ENCODE assay signal across 8 mouse cellular contexts in genomic region chr8:71819936-71820335, GRCm38 (mm10).
DNase-seq lines count a peak whose midpoint lies in the region; ATAC-seq lines count a peak whose summit lies in the region.
"Not testable (repeated sequence)": the region's sequence is repeated elsewhere in the genome, so short reads cannot be mapped to it uniquely, and the experiment has no call there.

No protein-coding gene starts in this region.

- not testable (repeated sequence) for H3K4me1 ChIP-seq in forebrain, embryonic 13.5 days; heart, embryonic 14.5 days (ENCODE audit: control insufficient read depth in 2 of 2, insufficient read depth in 2 of 2, low read length in 2 of 2); hindbrain, embryonic 15.5 days (replicated peaks); kidney, embryonic 16.5 days (ENCODE audit: insufficient read depth, low read length); liver, embryonic 15.5 days (replicated peaks); midbrain, embryonic 14.5 days (ENCODE audit: control insufficient read depth, insufficient read depth, low read length); neural tube, embryonic 15.5 days

- not testable (repeated sequence) for H3K9me3 ChIP-seq in forebrain, embryonic 13.5 days (replicated peaks); hindbrain, embryonic 15.5 days; kidney, embryonic 16.5 days (ENCODE audit: low read length); midbrain, embryonic 14.5 days (ENCODE audit: control insufficient read depth, low read length); neural tube, embryonic 15.5 days (replicated peaks)
- peaks cover 12% of the 10 kb centered on the region for H3K9me3 ChIP-seq in heart, embryonic 14.5 days (ENCODE audit: control insufficient read depth, low read length)
- H3K9me3 ChIP-seq in liver, embryonic 15.5 days (replicated peaks), result peaks cover 12% of the 10 kb centered on the region

- H3K9ac ChIP-seq in forebrain, embryonic 13.5 days; heart, embryonic 14.5 days (ENCODE audit: low read length); hindbrain, embryonic 15.5 days; kidney, embryonic 16.5 days (replicated peaks; ENCODE audit: low read length); liver, embryonic 15.5 days; midbrain, embryonic 14.5 days (replicated peaks; ENCODE audit: low read length); neural tube, embryonic 15.5 days (replicated peaks): not testable (repeated sequence)

- peak; percentile 55; the same call in 1 of the 2 replicates for ATAC-seq in forebrain, embryonic 13.5 days
- ATAC-seq in heart, embryonic 14.5 days (ENCODE audit: insufficient number of reproducible peaks, insufficient read depth, low FRiP score, low read depth), result peak; percentile 27; the same call in 1 of the 2 replicates
- ATAC-seq in hindbrain, embryonic 15.5 days (ENCODE audit: low FRiP score, low read depth), result peak; percentile 68; the same call in 1 of the 2 replicates
- peak; percentile 60; the same call in 1 of the 2 replicates for ATAC-seq in kidney, embryonic 16.5 days (ENCODE audit: low FRiP score, low TSS enrichment)
- ATAC-seq in liver, embryonic 15.5 days (ENCODE audit: insufficient read depth), result peak; percentile 31; the same call in 1 of the 2 replicates
- peak; percentile 46 for ATAC-seq in midbrain, embryonic 14.5 days (ENCODE audit: low FRiP score, low TSS enrichment)
- peak; percentile 66; the same call in 1 of the 2 replicates for ATAC-seq in neural tube, embryonic 15.5 days (ENCODE audit: low FRiP score)

- H3K27ac ChIP-seq in forebrain, embryonic 13.5 days; heart, embryonic 14.5 days (replicated peaks in 1 of 2; ENCODE audit: control insufficient read depth in 1 of 2, insufficient read depth in 1 of 2, low read depth in 2 of 2, low read length in 2 of 2); hindbrain, embryonic 15.5 days (replicated peaks); kidney, embryonic 16.5 days (ENCODE audit: low read length); liver, embryonic 15.5 days (replicated peaks); midbrain, embryonic 14.5 days (replicated peaks; ENCODE audit: low read depth, low read length); neural tube, embryonic 15.5 days (replicated peaks): not testable (repeated sequence)

- WGBS in forebrain, embryonic 13.5 days, result 82% methylated on average over 8 of the region's 8 CpGs
- 75% methylated on average over 8 of the region's 8 CpGs for WGBS in heart, embryonic 14.5 days
- WGBS in hindbrain, embryonic 15.5 days, result 81% methylated on average over 8 of the region's 8 CpGs
- WGBS in kidney, embryonic 16.5 days, result 86% methylated on average over 8 of the region's 8 CpGs
- 76% methylated on average over 8 of the region's 8 CpGs for WGBS in liver, embryonic 15.5 days (ENCODE audit: insufficient replicate concordance)
- WGBS in midbrain, embryonic 14.5 days, result 81% methylated on average over 8 of the region's 8 CpGs
- WGBS in neural tube, embryonic 15.5 days, result 82% methylated on average over 8 of the region's 8 CpGs

- H3K4me2 ChIP-seq in forebrain, embryonic 13.5 days; heart, embryonic 14.5 days (ENCODE audit: low read length); hindbrain, embryonic 15.5 days; kidney, embryonic 16.5 days (replicated peaks; ENCODE audit: low read depth, low read length); liver, embryonic 15.5 days; midbrain, embryonic 14.5 days (ENCODE audit: low read length); neural tube, embryonic 15.5 days: not testable (repeated sequence)

- not testable (repeated sequence) for H3K4me3 ChIP-seq in forebrain, embryonic 13.5 days; heart, embryonic 14.5 days (ENCODE audit: control insufficient read depth in 1 of 2, insufficient read depth in 1 of 2, low read depth in 1 of 2, low read length in 2 of 2); hindbrain, embryonic 15.5 days; kidney, embryonic 16.5 days (ENCODE audit: low read length); liver, embryonic 15.5 days (replicated peaks); midbrain, embryonic 14.5 days (replicated peaks; ENCODE audit: low read depth, low read length); neural tube, embryonic 15.5 days (replicated peaks)

- not testable (repeated sequence) for H3K27me3 ChIP-seq in forebrain, embryonic 13.5 days; heart, embryonic 14.5 days (ENCODE audit: control insufficient read depth, insufficient read depth, low read length); hindbrain, embryonic 15.5 days; kidney, embryonic 16.5 days (ENCODE audit: insufficient read depth, low read length); liver, embryonic 15.5 days; midbrain, embryonic 14.5 days (ENCODE audit: control insufficient read depth, insufficient read depth, low read length); neural tube, embryonic 15.5 days (replicated peaks)

- DNase-seq in embryo, embryonic 10 days (ENCODE audit: low spot score), result peak; percentile 2
- not testable (repeated sequence) for DNase-seq in midbrain, embryonic 14.5 days

- H3K36me3 ChIP-seq in forebrain, embryonic 13.5 days (ENCODE audit: poor library complexity, severe bottlenecking); heart, embryonic 14.5 days (ENCODE audit: control insufficient read depth, insufficient read depth, low read length); hindbrain, embryonic 15.5 days; kidney, embryonic 16.5 days (ENCODE audit: insufficient read depth, low read length); liver, embryonic 15.5 days (replicated peaks); midbrain, embryonic 14.5 days (ENCODE audit: control insufficient read depth, insufficient read depth, low read length); neural tube, embryonic 15.5 days: not testable (repeated sequence)
